Mouse (Mus musculus) cerebellum, adult 11 months (tissue): ENCODE data around the gene Wdr4.
"Not testable (repeated sequence)": the region's sequence is repeated elsewhere in the genome, so short reads cannot be mapped to it uniquely, and the experiment has no call there.

Experiments
- DNase-seq: peaks from one replicate; pipeline ENCODE4 v3.0.0; 2022

Gene Wdr4

GRCm38 (mm10) chr17:31519946-31520838 lies at the start of gene Wdr4, which contains the start of gene Ndufv3:
Gene Wdr4, minus strand, starts transcription at chr17:31519980.
Gene Ndufv3, plus strand, starts transcription at chr17:31520115.
- DNase-seq: peak; percentile 99

- no peak for DNase-seq
Observed at GRCm38 (mm10) chr17:31566276-31566675, 46.5 kb upstream of the Wdr4 start.

GRCm38 (mm10) chr17:31565141-31566056 lies 45.6 kb upstream of the Wdr4 start:
- DNase-seq: peak; percentile 71

- no peak for DNase-seq
Observed at GRCm38 (mm10) chr17:31564858-31565140, 45.0 kb upstream of the Wdr4 start.

- DNase-seq: peak; percentile 100
Observed at GRCm38 (mm10) chr17:31564015-31564857, 44.5 kb upstream of the Wdr4 start, which contains the start of gene Pknox1. Gene Pknox1, plus strand, starts transcription at chr17:31564734.

- peak; percentile 52 for DNase-seq
Observed at GRCm38 (mm10) chr17:31563632-31564014, 43.8 kb upstream of the Wdr4 start.

GRCm38 (mm10) chr17:31559021-31559789 lies 39.4 kb upstream of the Wdr4 start:
- DNase-seq: no peak

GRCm38 (mm10) chr17:31557947-31558542 lies 38.3 kb upstream of the Wdr4 start:
- DNase-seq: no peak

GRCm38 (mm10) chr17:31557124-31557880 lies 37.5 kb upstream of the Wdr4 start:
- DNase-seq: no peak

GRCm38 (mm10) chr17:31556253-31556652 lies 36.5 kb upstream of the Wdr4 start:
- no peak for DNase-seq

GRCm38 (mm10) chr17:31552601-31553000 lies 32.8 kb upstream of the Wdr4 start:
- not testable (repeated sequence) for DNase-seq

- no peak for DNase-seq
Observed at GRCm38 (mm10) chr17:31549389-31549788, 29.6 kb upstream of the Wdr4 start.

- DNase-seq: no peak
Observed at GRCm38 (mm10) chr17:31547974-31548373, 28.2 kb upstream of the Wdr4 start.

GRCm38 (mm10) chr17:31546444-31547196 lies 26.8 kb upstream of the Wdr4 start:
- DNase-seq: no peak

GRCm38 (mm10) chr17:31543574-31543973 lies 23.8 kb upstream of the Wdr4 start:
- no peak for DNase-seq

GRCm38 (mm10) chr17:31541460-31541831 lies 21.7 kb upstream of the Wdr4 start:
- no peak for DNase-seq

GRCm38 (mm10) chr17:31540809-31541459 lies 21.2 kb upstream of the Wdr4 start:
- DNase-seq: no peak

- no peak for DNase-seq
Observed at GRCm38 (mm10) chr17:31540101-31540500, 20.3 kb upstream of the Wdr4 start.

GRCm38 (mm10) chr17:31535871-31536629 lies 16.3 kb upstream of the Wdr4 start:
- no peak for DNase-seq
